Mouse (Mus musculus): ENCODE results near the gene Myh2. TPM values are rescaled to one million over a fixed set of nuclear protein-coding genes. Genes with fewer than 3 reads are reported as not detected.

Myh2 gene
- polyA plus RNA-seq, 1 experiment from 2014 or later: not detected

- Histone ChIP-seq H3K9ac (ENCODE audit: low read depth, low read length) (no peak overlapping the region), H3K4me2 (ENCODE audit: low read depth, low read length) (no peak overlapping the region), H3K27ac (ENCODE audit: low read length) (no peak overlapping the region), H3K9me3 (replicated peaks; ENCODE audit: control insufficient read depth, low read length) (no peaks in the 10 kb centered on the region), H3K4me3 (ENCODE audit: low read depth, low read length) (no peak overlapping the region), H3K27me3 (ENCODE audit: control insufficient read depth, insufficient read depth, low read depth, low read length) (no peaks in the 10 kb centered on the region), H3K4me1 (ENCODE audit: control insufficient read depth, low read depth, low read length) (no peaks in the 10 kb centered on the region), H3K36me3 (ENCODE audit: control insufficient read depth, insufficient read depth) (no peaks in the 10 kb centered on the region)
- 34% methylated on average over 5 of the region's 5 CpGs for WGBS (ENCODE audit: insufficient replicate concordance)
- no peak for ATAC-seq (ENCODE audit: low read depth)
Observed at GRCm38 (mm10) chr11:67164851-67165250, 6.0 kb upstream of the Myh2 start.

- Histone ChIP-seq H3K4me1 (ENCODE audit: control insufficient read depth, low read depth, low read length) (no peaks in the 10 kb centered on the region), H3K27ac (ENCODE audit: low read length) (no peak overlapping the region), H3K9me3 (replicated peaks; ENCODE audit: control insufficient read depth, low read length) (no peaks in the 10 kb centered on the region), H3K4me3 (ENCODE audit: low read depth, low read length) (no peak overlapping the region), H3K27me3 (ENCODE audit: control insufficient read depth, insufficient read depth, low read depth, low read length) (no peaks in the 10 kb centered on the region), H3K4me2 (ENCODE audit: low read depth, low read length) (no peak overlapping the region), H3K36me3 (ENCODE audit: control insufficient read depth, insufficient read depth) (no peaks in the 10 kb centered on the region), H3K9ac (ENCODE audit: low read depth, low read length) (no peak overlapping the region)
- no peak for ATAC-seq (ENCODE audit: low read depth)
- WGBS (ENCODE audit: insufficient replicate concordance): 49% methylated on average over 5 of the region's 5 CpGs
Observed at GRCm38 (mm10) chr11:67169301-67169700, 1.5 kb upstream of the Myh2 start.

GRCm38 (mm10) chr11:67172439-67172838 is 1.6 kb downstream of the Myh2 start:
- no peak for ATAC-seq (ENCODE audit: low read depth)
- WGBS (ENCODE audit: insufficient replicate concordance): 55% methylated on average over 2 of the region's 2 CpGs
- H3K4me3 ChIP-seq (ENCODE audit: low read depth, low read length): no peak overlapping the region
- no peaks in the 10 kb centered on the region for H3K27me3 ChIP-seq (ENCODE audit: control insufficient read depth, insufficient read depth, low read depth, low read length)
- no peaks in the 10 kb centered on the region for H3K9me3 ChIP-seq (replicated peaks; ENCODE audit: control insufficient read depth, low read length)
- H3K9ac ChIP-seq (ENCODE audit: low read depth, low read length): no peak overlapping the region
- no peak overlapping the region for H3K27ac ChIP-seq (ENCODE audit: low read length)
- no peaks in the 10 kb centered on the region for H3K36me3 ChIP-seq (ENCODE audit: control insufficient read depth, insufficient read depth)
- H3K4me1 ChIP-seq (ENCODE audit: control insufficient read depth, low read depth, low read length): no peaks in the 10 kb centered on the region
- H3K4me2 ChIP-seq (ENCODE audit: low read depth, low read length): no peak overlapping the region

- no peak overlapping the region for H3K9ac ChIP-seq (ENCODE audit: low read depth, low read length)
- no peak overlapping the region for H3K4me3 ChIP-seq (ENCODE audit: low read depth, low read length)
- ATAC-seq (ENCODE audit: low read depth): no peak
- WGBS (ENCODE audit: insufficient replicate concordance): 58% methylated on average over 5 of the region's 5 CpGs
- no peaks in the 10 kb centered on the region for H3K4me1 ChIP-seq (ENCODE audit: control insufficient read depth, low read depth, low read length)
- H3K9me3 ChIP-seq (replicated peaks; ENCODE audit: control insufficient read depth, low read length): no peaks in the 10 kb centered on the region
- no peaks in the 10 kb centered on the region for H3K27me3 ChIP-seq (ENCODE audit: control insufficient read depth, insufficient read depth, low read depth, low read length)
- H3K36me3 ChIP-seq (ENCODE audit: control insufficient read depth, insufficient read depth): no peaks in the 10 kb centered on the region
- H3K4me2 ChIP-seq (ENCODE audit: low read depth, low read length): no peak overlapping the region
- H3K27ac ChIP-seq (ENCODE audit: low read length): no peak overlapping the region
Observed at GRCm38 (mm10) chr11:67176376-67176775, 5.5 kb downstream of the Myh2 start.

GRCm38 (mm10) chr11:67190316-67190715 is 19.5 kb downstream of the Myh2 start:
- 56% methylated on average over 10 of the region's 10 CpGs for WGBS (ENCODE audit: insufficient replicate concordance)
- Histone ChIP-seq H3K36me3 (ENCODE audit: control insufficient read depth, insufficient read depth) (no peaks in the 10 kb centered on the region), H3K4me1 (ENCODE audit: control insufficient read depth, low read depth, low read length) (no peaks in the 10 kb centered on the region), H3K4me3 (ENCODE audit: low read depth, low read length) (no peak overlapping the region), H3K9ac (ENCODE audit: low read depth, low read length) (no peak overlapping the region), H3K27me3 (ENCODE audit: control insufficient read depth, insufficient read depth, low read depth, low read length) (no peaks in the 10 kb centered on the region), H3K4me2 (ENCODE audit: low read depth, low read length) (no peak overlapping the region), H3K27ac (ENCODE audit: low read length) (no peak overlapping the region), H3K9me3 (replicated peaks; ENCODE audit: control insufficient read depth, low read length) (no peaks in the 10 kb centered on the region)
- ATAC-seq (ENCODE audit: low read depth): no peak

- WGBS (ENCODE audit: insufficient replicate concordance): 60% methylated on average over 2 of the region's 2 CpGs
- no peak for ATAC-seq (ENCODE audit: low read depth)
- H3K9me3 ChIP-seq (replicated peaks; ENCODE audit: control insufficient read depth, low read length): no peaks in the 10 kb centered on the region
Observed at GRCm38 (mm10) chr11:67190814-67191213, 20.0 kb downstream of the Myh2 start.

GRCm38 (mm10) chr11:67191496-67191895 is 20.7 kb downstream of the Myh2 start:
- WGBS (ENCODE audit: insufficient replicate concordance): 79% methylated on average over 14 of the region's 14 CpGs

More at GRCm38 (mm10) chr11:67190814-67191213, 20.0 kb downstream of the Myh2 start:
- Histone ChIP-seq H3K4me2 (ENCODE audit: low read depth, low read length) (no peak overlapping the region), H3K4me3 (ENCODE audit: low read depth, low read length) (no peak overlapping the region), H3K9ac (ENCODE audit: low read depth, low read length) (no peak overlapping the region), H3K36me3 (ENCODE audit: control insufficient read depth, insufficient read depth) (no peaks in the 10 kb centered on the region), H3K4me1 (ENCODE audit: control insufficient read depth, low read depth, low read length) (no peaks in the 10 kb centered on the region), H3K27me3 (ENCODE audit: control insufficient read depth, insufficient read depth, low read depth, low read length) (no peaks in the 10 kb centered on the region), H3K27ac (ENCODE audit: low read length) (no peak overlapping the region)

GRCm38 (mm10) chr11:67199321-67199720 is 28.5 kb downstream of the Myh2 start:
- no peak for ATAC-seq (ENCODE audit: low read depth)
- H3K4me3 ChIP-seq (ENCODE audit: low read depth, low read length): no peak overlapping the region
- no peak overlapping the region for H3K4me2 ChIP-seq (ENCODE audit: low read depth, low read length)
- H3K4me1 ChIP-seq (ENCODE audit: control insufficient read depth, low read depth, low read length): no peaks in the 10 kb centered on the region
- WGBS (ENCODE audit: insufficient replicate concordance): 36% methylated on average over 1 of the region's 1 CpGs
- no peaks in the 10 kb centered on the region for H3K9me3 ChIP-seq (replicated peaks; ENCODE audit: control insufficient read depth, low read length)
- H3K9ac ChIP-seq (ENCODE audit: low read depth, low read length): no peak overlapping the region
- H3K36me3 ChIP-seq (ENCODE audit: control insufficient read depth, insufficient read depth): no peaks in the 10 kb centered on the region
- H3K27ac ChIP-seq (ENCODE audit: low read length): no peak overlapping the region
- no peaks in the 10 kb centered on the region for H3K27me3 ChIP-seq (ENCODE audit: control insufficient read depth, insufficient read depth, low read depth, low read length)

More at GRCm38 (mm10) chr11:67191496-67191895, 20.7 kb downstream of the Myh2 start:
- Histone ChIP-seq H3K4me3 (ENCODE audit: low read depth, low read length) (no peak overlapping the region), H3K4me2 (ENCODE audit: low read depth, low read length) (no peak overlapping the region), H3K27ac (ENCODE audit: low read length) (no peak overlapping the region), H3K27me3 (ENCODE audit: control insufficient read depth, insufficient read depth, low read depth, low read length) (no peaks in the 10 kb centered on the region), H3K4me1 (ENCODE audit: control insufficient read depth, low read depth, low read length) (no peaks in the 10 kb centered on the region), H3K9me3 (replicated peaks; ENCODE audit: control insufficient read depth, low read length) (no peaks in the 10 kb centered on the region), H3K9ac (ENCODE audit: low read depth, low read length) (no peak overlapping the region), H3K36me3 (ENCODE audit: control insufficient read depth, insufficient read depth) (no peaks in the 10 kb centered on the region)
- no peak for ATAC-seq (ENCODE audit: low read depth)

GRCm38 (mm10) chr11:67199752-67200151 is 28.9 kb downstream of the Myh2 start, which contains the start of gene Myh1:
Myh1 (plus strand) TSS chr11:67200052.
- no peak for ATAC-seq (ENCODE audit: low read depth)
- no peaks in the 10 kb centered on the region for H3K27me3 ChIP-seq (ENCODE audit: control insufficient read depth, insufficient read depth, low read depth, low read length)
- no peak within 1 kb of the TSS for H3K4me3 ChIP-seq (ENCODE audit: low read depth, low read length)
- H3K36me3 ChIP-seq (ENCODE audit: control insufficient read depth, insufficient read depth): no peaks in the 10 kb centered on the region
- no peak within 1 kb of the TSS for H3K4me2 ChIP-seq (ENCODE audit: low read depth, low read length)
- H3K27ac ChIP-seq (ENCODE audit: low read length): no peak within 1 kb of the TSS
- WGBS (ENCODE audit: insufficient replicate concordance): 61% methylated on average over 4 of the region's 4 CpGs
- no peak within 1 kb of the TSS for H3K9ac ChIP-seq (ENCODE audit: low read depth, low read length)
- H3K4me1 ChIP-seq (ENCODE audit: control insufficient read depth, low read depth, low read length): no peaks in the 10 kb centered on the region
- H3K9me3 ChIP-seq (replicated peaks; ENCODE audit: control insufficient read depth, low read length): no peaks in the 10 kb centered on the region

All from liver, embryonic 16.5 days (tissue).